ENCODE assay signal across 13 mouse cellular contexts in the genomic region with DNA sequence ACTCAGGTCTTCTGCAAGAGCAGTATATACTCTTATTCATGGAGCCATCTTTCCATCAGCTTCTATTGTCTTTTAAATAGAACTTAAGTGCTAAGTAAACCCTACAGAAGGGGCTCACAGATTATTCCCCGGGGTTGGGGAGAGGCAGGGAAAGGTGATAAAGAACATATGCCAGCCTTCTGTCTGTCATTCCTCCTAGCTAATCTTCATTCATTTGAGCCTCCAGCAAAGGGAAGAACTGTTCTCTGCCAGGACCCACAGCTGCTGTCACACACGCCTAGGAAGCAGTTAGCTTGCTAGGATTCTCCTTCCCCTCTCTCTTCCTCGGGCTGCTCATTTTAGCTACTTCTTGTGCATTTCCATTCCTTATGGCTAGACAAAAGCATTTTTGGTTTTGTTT.
DNase-seq lines count a peak whose midpoint lies in the region; ATAC-seq and TF ChIP-seq lines count a peak whose summit lies in the region.
"Had no signal": no experiment of that assay in that cellular context is flagged by ENCODE, and none has a peak within 500 bp of the region (broad histone marks: within the 10 kb centered on the region; RNA-seq: fewer than 3 reads in every experiment).

No protein-coding gene starts in this region.

- peak; percentile 71 for ATAC-seq in frontal cortex, adult (ENCODE audit: low TSS enrichment)
- ATAC-seq in lung, embryonic 14.5 days (ENCODE audit: insufficient read depth): peak; percentile 23; the same call in 1 of the 2 replicates
- no peak for ATAC-seq in hindbrain, postnatal 0 days
- ATAC-seq: liver, embryonic 12.5 days had no signal

- H3K9ac ChIP-seq in lung, embryonic 14.5 days: no peak overlapping the region
- no peak overlapping the region for H3K9ac ChIP-seq in hindbrain, postnatal 0 days (replicated peaks; ENCODE audit: low read length)
- H3K9ac ChIP-seq: liver, embryonic 12.5 days had no signal

- WGBS in lung, embryonic 14.5 days: 27% methylated on average over 3 of the region's 3 CpGs
- WGBS in hindbrain, postnatal 0 days: 37% methylated on average over 3 of the region's 3 CpGs

- no peaks in the 10 kb centered on the region for H3K27me3 ChIP-seq in lung, embryonic 14.5 days (ENCODE audit: insufficient read depth, low read length)
- no peaks in the 10 kb centered on the region for H3K27me3 ChIP-seq in hindbrain, postnatal 0 days (ENCODE audit: insufficient read depth, low read length)
- H3K27me3 ChIP-seq: liver, embryonic 12.5 days had no signal

- H3K4me2 ChIP-seq in lung, embryonic 14.5 days: no peak overlapping the region
- no peak overlapping the region for H3K4me2 ChIP-seq in hindbrain, postnatal 0 days (ENCODE audit: low read depth, low read length)
- H3K4me2 ChIP-seq: liver, embryonic 12.5 days had no signal

- H3K36me3 ChIP-seq in lung, embryonic 14.5 days (ENCODE audit: insufficient read depth): no peaks in the 10 kb centered on the region
- H3K36me3 ChIP-seq in hindbrain, postnatal 0 days (ENCODE audit: insufficient read depth, low read length): no peaks in the 10 kb centered on the region
- H3K36me3 ChIP-seq: liver, embryonic 12.5 days had no signal

- peaks cover 3% of the 10 kb centered on the region; the same call in 1 of the 2 replicates for H3K4me1 ChIP-seq in lung, embryonic 14.5 days (ENCODE audit: insufficient read depth)
- H3K4me1 ChIP-seq in hindbrain, postnatal 0 days (ENCODE audit: insufficient read depth, low read length): no peaks in the 10 kb centered on the region
- H3K4me1 ChIP-seq: liver, embryonic 12.5 days had no signal

- DNase-seq in frontal cortex, postnatal 36 days (ENCODE audit: low spot score in 2 of 2): no peak
- peak; percentile 44 for DNase-seq in lung, embryonic 14.5 days
- DNase-seq in lung, adult 18-20 months: no peak
- DNase-seq in brain, embryonic 18.5 days (ENCODE audit: low read depth, low spot score): peak; percentile 28
- DNase-seq in hindbrain, postnatal 0 days (ENCODE audit: low spot score): peak; percentile 27
- no peak for DNase-seq in liver
- DNase-seq in right cerebral cortex, postnatal 4 days: no peak
- DNase-seq: cerebellum, adult 2 months; embryo, embryonic 11 days; thymus, postnatal 4 days had no signal

- H3K9me3 ChIP-seq in lung, embryonic 14.5 days (ENCODE audit: low read depth, low read length): no peaks in the 10 kb centered on the region
- no peaks in the 10 kb centered on the region for H3K9me3 ChIP-seq in hindbrain, postnatal 0 days (ENCODE audit: low read length)
- H3K9me3 ChIP-seq: liver, embryonic 12.5 days had no signal

- H3K4me3 ChIP-seq in lung, embryonic 14.5 days (ENCODE audit: low read depth, low read length): no peak overlapping the region
- H3K4me3 ChIP-seq in hindbrain, postnatal 0 days (ENCODE audit: low read length): no peak overlapping the region
- H3K4me3 ChIP-seq: liver, embryonic 12.5 days had no signal

- H3K27ac ChIP-seq in lung, embryonic 14.5 days (ENCODE audit: low read depth): peak overlapping the region; percentile 8
- H3K27ac ChIP-seq in hindbrain, postnatal 0 days: 0 out of 2 replicates have a peak overlapping the region, but pooled peaks have one; percentile 15
- H3K27ac ChIP-seq: liver, embryonic 12.5 days; stomach, postnatal 0 days had no signal

- TF ChIP-seq CTCF in lung, embryonic 14.5 days (IDR thresholded peaks at IDR 0.05; ENCODE audit: low read depth): no peak
- no peak for TF ChIP-seq CTCF in hindbrain, postnatal 0 days (IDR thresholded peaks at IDR 0.05; ENCODE audit: low read depth)

Comparison
In these comparisons a context has a peak if more than half of its experiments do, and no peak if none do; other contexts are left out.
1. DNase-seq: peak in lung, embryonic 14.5 days (single experiment), brain, embryonic 18.5 days (single experiment) and hindbrain, postnatal 0 days (single experiment); none in frontal cortex, postnatal 36 days (0 of 2), lung, adult 18-20 months (0 of 2), liver (single experiment) and right cerebral cortex, postnatal 4 days (single experiment).